Mouse (Mus musculus) lung, postnatal 0 days (tissue): Measurements from ENCODE around the gene Trappc5. TPM values are rescaled to one million over a fixed set of nuclear protein-coding genes. Genes with fewer than 3 reads are reported as not detected.

Experiments used
- ATAC-seq: fragments of 200-750 bp; cut with Nextera tagmentation; 2 replicates; pipeline ENCODE4 v1.8.0; 2017; ENCODE audit warnings: moderate library complexity
- DNase-seq: peaks from one replicate; pipeline ENCODE4 v3.0.0-alpha.2; 2016; ENCODE audit warnings: low spot score
- H3K27ac ChIP-seq: fragments of 300-500 bp; sonication (generic); 2 replicates; pipeline ENCODE4 v1.5.1; 2014; ENCODE audit warnings: antibody characterized with exemption, mild to moderate bottlenecking, low read length, mixed read lengths
- H3K27me3 ChIP-seq: fragments of 300-500 bp; sonication (generic); replicated peaks from 2 replicates; pipeline ENCODE4 v1.6.1; 2014; ENCODE audit warnings: low read length, mixed read lengths; ENCODE audit not compliant: insufficient read depth
- H3K36me3 ChIP-seq: fragments of 300-500 bp; sonication (generic); 2 replicates; pipeline ENCODE4 v1.6.1; 2014; ENCODE audit warnings: low read length, mixed read lengths; ENCODE audit not compliant: insufficient read depth
- H3K4me1 ChIP-seq: fragments of 300-500 bp; sonication (generic); 2 replicates; pipeline ENCODE4 v1.6.1; 2014; ENCODE audit warnings: antibody characterized with exemption, low read depth, low read length, mixed read lengths; ENCODE audit not compliant: insufficient read depth
- H3K4me2 ChIP-seq: fragments of 300-500 bp; sonication (generic); replicated peaks from 2 replicates; pipeline ENCODE4 v1.6.1; 2014; ENCODE audit warnings: low read depth, mild to moderate bottlenecking, low read length, moderate library complexity, mixed read lengths
- H3K4me3 ChIP-seq: fragments of 300-500 bp; sonication (generic); 2 replicates; pipeline ENCODE4 v1.5.1; 2014; ENCODE audit warnings: low read depth, low read length
- H3K9ac ChIP-seq: fragments of 300-500 bp; sonication (generic); replicated peaks from 2 replicates; pipeline ENCODE4 v1.6.1; 2014; ENCODE audit warnings: low read depth, mild to moderate bottlenecking
- H3K9me3 ChIP-seq: fragments of 300-500 bp; sonication (generic); 2 replicates; pipeline ENCODE4 v1.6.1; 2016; ENCODE audit warnings: low read length, mixed read lengths
- CTCF ChIP-seq: IDR thresholded peaks from 2 replicates; pipeline ENCODE4 v1.5.1; 2016; ENCODE audit warnings: antibody characterized with exemption, mild to moderate bottlenecking
- EP300 ChIP-seq: IDR thresholded peaks from 2 replicates; pipeline ENCODE4 v1.6.1; 2016; ENCODE audit warnings: antibody characterized with exemption, mild to moderate bottlenecking, control low read depth
- WGBS: fragments of 180-500 bp; shearing (Covaris S2); extraction: QIAGEN DNeasy Blood & Tissue Kit; methylation state at CpG from one replicate; pipeline ENCODE4 v1.1.7; 2014; 5-methylcytosine and 5-hydroxymethylcytosine counted together
- polyA plus RNA-seq: library from polyadenylated mRNA; unstranded; fragments of >200 nt; fragmentation: Nextera tagmentation; extraction: Ambion mirVana; gene quantifications from 2 replicates; pipeline ENCODE4 v1.2.1, GENCODE M21; 2015

The Trappc5 gene
- polyA plus RNA-seq, 1 experiment from 2014 or later = 30.0 TPM

DNA sequence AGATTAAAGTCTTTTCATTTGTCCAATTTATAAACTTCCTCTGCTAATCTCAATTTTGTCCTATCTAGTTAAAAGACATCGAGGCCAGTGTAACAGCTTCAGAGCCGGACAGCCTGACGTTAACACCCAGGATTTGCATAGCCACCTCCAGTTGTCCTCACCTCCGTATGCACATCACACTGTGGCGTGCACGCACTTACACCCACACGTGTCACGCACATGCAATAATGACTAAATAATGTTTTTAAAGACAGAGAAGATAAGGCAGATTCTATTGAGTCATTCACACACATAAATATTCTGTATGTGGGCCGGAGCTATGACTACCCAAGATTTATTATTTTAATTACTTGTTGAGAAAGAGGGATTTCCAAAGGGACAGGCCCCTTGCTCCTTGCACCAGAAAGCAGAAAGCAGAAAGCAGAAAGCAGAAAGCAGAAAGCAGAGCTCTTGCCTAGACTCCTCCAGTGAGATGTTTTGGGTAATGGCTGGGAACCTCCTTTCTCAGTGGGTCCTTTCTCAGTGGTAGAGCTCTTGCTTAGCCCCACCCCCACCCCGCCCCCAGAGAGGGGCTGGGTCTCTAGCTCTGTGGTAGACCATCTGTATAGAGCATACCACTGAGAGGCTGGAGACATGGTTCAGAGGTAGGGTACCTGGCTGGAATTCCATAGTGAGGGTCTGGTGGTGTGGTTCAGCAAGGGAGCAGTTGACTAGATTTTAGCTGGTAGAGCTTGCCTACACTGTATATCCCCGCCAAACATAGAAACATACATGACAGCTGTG, 21.2 kb upstream of the Trappc5 start:
- WGBS = 68% methylated on average over 11 of the region's 11 CpGs
- no peak for DNase-seq
- H3K9me3 ChIP-seq = no peaks in the 10 kb centered on the region
- TF ChIP-seq EP300 = no peak
- TF ChIP-seq CTCF = no peak
- no peak overlapping the region for H3K27ac ChIP-seq
- H3K9ac ChIP-seq = no peak overlapping the region
- ATAC-seq = no peak
- H3K27me3 ChIP-seq = no peaks in the 10 kb centered on the region
- no peaks in the 10 kb centered on the region for H3K4me1 ChIP-seq
- H3K36me3 ChIP-seq = no peaks in the 10 kb centered on the region
- no peak overlapping the region for H3K4me3 ChIP-seq
- H3K4me2 ChIP-seq = no peak overlapping the region

DNA sequence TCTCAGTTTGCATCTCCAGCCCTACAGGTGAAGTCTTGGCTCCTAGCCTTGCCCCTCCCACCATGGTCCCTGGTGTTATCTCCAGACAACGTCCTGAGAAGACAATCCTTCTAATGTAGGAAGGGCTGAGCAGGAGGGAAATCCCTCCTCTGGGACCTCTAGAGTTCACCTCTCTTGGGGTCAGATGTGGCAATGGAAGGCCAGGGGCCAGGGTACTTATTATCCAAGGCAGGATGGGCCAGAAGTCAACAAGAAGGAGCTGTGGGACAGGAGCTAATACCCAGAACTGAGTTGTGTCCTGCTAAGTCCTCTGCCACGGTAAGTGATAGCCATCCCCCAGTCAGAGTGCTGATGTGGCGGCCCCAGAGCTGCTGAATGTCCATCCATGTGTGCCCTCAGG, 20.6 kb upstream of the Trappc5 start, which contains the start of gene Retn:
TSS of gene Retn (plus strand) at position 245 of the 400 bp plus-strand sequence.
- Histone ChIP-seq H3K4me3 (no peak within 1 kb of the TSS), H3K9ac (no peak within 1 kb of the TSS), H3K36me3 (no peaks in the 10 kb centered on the region), H3K27ac (no peak within 1 kb of the TSS), H3K4me1 (no peaks in the 10 kb centered on the region), H3K4me2 (no peak within 1 kb of the TSS), H3K27me3 (no peaks in the 10 kb centered on the region), H3K9me3 (no peaks in the 10 kb centered on the region)
- 61% methylated on average over 3 of the region's 3 CpGs for WGBS
- ATAC-seq (no peak), DNase-seq (no peak)
- no peak for TF ChIP-seq CTCF
- TF ChIP-seq EP300 = no peak

DNA sequence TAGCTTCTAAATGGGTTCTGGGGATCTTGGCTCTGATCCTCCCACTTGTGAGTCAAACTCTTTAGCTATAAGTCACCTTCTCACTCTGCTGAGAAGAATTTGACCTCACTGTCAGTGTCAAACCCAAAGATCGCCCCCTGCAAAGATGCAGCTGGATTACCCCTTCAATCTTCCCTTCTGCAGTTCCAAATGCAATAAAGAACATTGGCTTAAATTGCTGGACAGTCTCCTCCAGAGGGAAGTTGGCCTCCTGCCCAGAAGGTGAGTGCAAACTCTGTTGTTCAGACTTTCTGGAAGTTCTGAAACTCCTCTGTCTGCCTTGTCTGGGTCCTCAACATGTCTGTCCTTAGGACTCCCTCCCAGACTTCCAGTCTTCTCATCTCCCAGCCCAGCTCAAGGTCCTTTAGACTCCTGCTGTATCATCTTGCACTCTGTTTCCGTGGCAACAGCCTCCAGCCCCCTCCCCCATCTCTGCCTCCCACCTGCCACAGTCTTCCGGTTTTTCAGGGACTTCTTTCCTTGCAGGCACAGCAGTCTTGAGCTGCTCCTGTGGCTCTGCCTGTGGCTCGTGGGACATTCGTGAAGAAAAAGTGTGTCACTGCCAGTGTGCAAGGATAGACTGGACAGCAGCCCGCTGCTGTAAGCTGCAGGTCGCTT, 19.2 kb upstream of the Trappc5 start:
- DNase-seq = no peak
- no peak overlapping the region for H3K9ac ChIP-seq
- H3K27me3 ChIP-seq = no peaks in the 10 kb centered on the region
- H3K9me3 ChIP-seq = no peaks in the 10 kb centered on the region
- no peaks in the 10 kb centered on the region for H3K4me1 ChIP-seq
- TF ChIP-seq EP300 = no peak
- no peak for TF ChIP-seq CTCF
- H3K27ac ChIP-seq = no peak overlapping the region
- no peaks in the 10 kb centered on the region for H3K36me3 ChIP-seq
- no peak overlapping the region for H3K4me2 ChIP-seq
- 20% methylated on average over 7 of the region's 7 CpGs for WGBS
- ATAC-seq = no peak
- H3K4me3 ChIP-seq = no peak overlapping the region

DNA sequence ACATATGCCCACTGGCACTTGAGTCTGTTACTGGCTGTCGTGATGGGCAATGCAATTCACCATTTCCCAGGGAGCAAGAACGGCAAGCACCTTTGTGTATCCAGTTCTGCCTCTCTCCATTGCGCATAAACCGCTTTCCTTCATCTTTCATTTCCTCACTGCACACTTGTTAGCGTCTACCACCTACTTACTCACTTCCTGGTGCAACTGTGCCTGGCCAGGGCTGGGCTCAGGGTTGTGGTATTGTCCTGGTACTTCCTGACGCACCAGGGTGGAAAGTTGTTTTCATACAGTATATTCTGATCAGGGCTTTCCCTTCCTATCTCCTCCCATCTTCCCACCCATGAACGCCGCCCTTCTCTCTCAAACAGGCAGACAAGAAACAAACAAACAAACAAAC, 15.2 kb upstream of the Trappc5 start:
- no peaks in the 10 kb centered on the region for H3K27me3 ChIP-seq
- H3K9me3 ChIP-seq = no peaks in the 10 kb centered on the region
- H3K9ac ChIP-seq = no peak overlapping the region
- no peak overlapping the region for H3K4me2 ChIP-seq
- no peaks in the 10 kb centered on the region for H3K4me1 ChIP-seq
- no peak overlapping the region for H3K4me3 ChIP-seq
- 56% methylated on average over 8 of the region's 8 CpGs for WGBS
- DNase-seq (no peak), ATAC-seq (no peak)
- H3K36me3 ChIP-seq = no peaks in the 10 kb centered on the region
- no peak overlapping the region for H3K27ac ChIP-seq
- TF ChIP-seq EP300 (no peak), CTCF (no peak)

DNA sequence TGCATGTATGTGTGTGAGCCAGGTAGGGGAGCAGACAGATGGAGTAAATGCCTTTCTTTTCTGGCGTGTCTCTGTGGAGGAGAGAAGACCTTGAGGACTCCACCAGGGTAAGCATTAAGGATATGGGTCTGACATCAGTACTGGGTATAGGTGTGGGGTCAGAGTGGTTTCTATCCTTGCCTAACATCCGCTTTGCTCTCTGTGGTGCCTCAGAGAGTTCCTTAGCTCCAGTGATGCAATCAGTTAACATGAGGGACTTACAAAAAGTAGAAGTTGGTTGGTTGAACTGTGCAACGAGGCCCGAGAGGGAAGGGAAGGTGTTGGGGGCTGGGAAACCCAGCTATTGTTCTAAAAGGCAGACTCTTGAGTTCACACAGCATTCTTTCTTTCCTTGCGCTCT, 11.7 kb upstream of the Trappc5 start:
- no peaks in the 10 kb centered on the region for H3K36me3 ChIP-seq
- no peak overlapping the region for H3K4me3 ChIP-seq
- WGBS = 56% methylated on average over 5 of the region's 5 CpGs
- TF ChIP-seq EP300 (no peak), CTCF (no peak)
- H3K27me3 ChIP-seq = no peaks in the 10 kb centered on the region
- no peaks in the 10 kb centered on the region for H3K9me3 ChIP-seq
- DNase-seq (peak; percentile 56), ATAC-seq (peak; percentile 58)
- no peak overlapping the region for H3K27ac ChIP-seq
- no peak overlapping the region for H3K4me2 ChIP-seq
- no peak overlapping the region for H3K9ac ChIP-seq
- no peaks in the 10 kb centered on the region for H3K4me1 ChIP-seq

DNA sequence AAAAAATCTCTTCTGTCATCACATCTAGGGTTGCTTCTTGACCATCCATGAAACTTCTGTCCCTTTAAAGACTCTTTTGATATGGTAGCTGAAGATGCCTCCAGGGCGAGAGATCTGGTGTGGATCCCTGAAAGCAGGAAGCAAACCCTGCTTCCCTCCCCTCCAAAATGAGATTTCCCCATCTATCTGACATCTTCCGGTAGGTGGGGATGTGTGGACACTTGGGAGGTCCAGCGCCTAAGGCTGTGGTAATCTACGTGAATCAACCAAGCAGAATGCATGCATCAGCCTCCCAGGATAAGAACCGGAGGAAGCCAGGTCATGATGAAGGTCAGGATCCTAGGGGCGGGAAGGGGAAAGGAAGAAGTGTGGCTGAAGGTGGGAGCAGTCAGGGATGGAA, 10.6 kb upstream of the Trappc5 start, which contains the start of gene Mcemp1:
TSS of gene Mcemp1 (plus strand) at position 248 of the 400 bp plus-strand sequence.
- Histone ChIP-seq H3K4me3 (no peak within 1 kb of the TSS; the same call in 1 of the 2 replicates), H3K27me3 (no peaks in the 10 kb centered on the region), H3K36me3 (no peaks in the 10 kb centered on the region), H3K27ac (no peak within 1 kb of the TSS), H3K9me3 (no peaks in the 10 kb centered on the region), H3K9ac (no peak within 1 kb of the TSS), H3K4me2 (no peak within 1 kb of the TSS), H3K4me1 (no peaks in the 10 kb centered on the region)
- ATAC-seq = no peak
- TF ChIP-seq CTCF = no peak
- no peak for TF ChIP-seq EP300
- 68% methylated on average over 6 of the region's 6 CpGs for WGBS
- DNase-seq = peak; percentile 37
